Mouse (Mus musculus) ES-E14 (cell line): ENCODE data around the gene Tmem223.

ENCODE experiments used
- CHD2 ChIP-seq: IDR thresholded peaks from 2 replicates; pipeline ENCODE4 v1.6.1; 2014; ENCODE audit warnings: mild to moderate bottlenecking, low read depth, low read length, inconsistent platforms
- HCFC1 ChIP-seq: IDR thresholded peaks from 2 replicates; pipeline ENCODE4 v1.6.1; 2012; ENCODE audit warnings: low read length, inconsistent platforms, borderline replicate concordance; ENCODE audit not compliant: insufficient read depth
- MAFK ChIP-seq: IDR thresholded peaks from 2 replicates; pipeline ENCODE4 v1.6.1; 2014; ENCODE audit warnings: mild to moderate bottlenecking, low read depth, low read length, inconsistent platforms; ENCODE audit not compliant: insufficient read depth
- ZC3H11A ChIP-seq: IDR thresholded peaks from 2 replicates; pipeline ENCODE4 v1.6.1; 2012; ENCODE audit warnings: low read depth, mild to moderate bottlenecking, inconsistent platforms, low read length, borderline replicate concordance
- ZNF384 ChIP-seq: IDR thresholded peaks from 2 replicates; pipeline ENCODE4 v1.6.1; 2012; ENCODE audit warnings: low read depth, low read length, inconsistent platforms

DNA sequence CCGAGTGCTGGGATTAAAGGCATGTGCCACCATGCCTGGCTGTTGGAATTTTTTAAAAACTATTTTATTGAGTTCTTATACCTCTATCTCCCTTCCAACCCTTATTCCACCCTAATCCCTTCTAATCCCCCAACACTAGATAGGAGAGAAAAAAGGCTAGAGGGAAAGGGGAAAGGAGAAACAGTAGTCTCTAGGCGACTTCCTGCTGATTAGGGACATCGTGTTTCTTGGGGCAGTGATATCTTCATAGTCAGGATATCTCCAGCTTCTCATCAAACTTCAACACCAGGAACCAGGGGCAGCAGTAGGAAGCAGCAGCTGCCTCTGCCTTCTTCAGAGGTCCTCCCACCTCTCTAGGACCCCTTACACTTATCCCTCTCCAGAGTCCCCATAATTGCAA lies 36.5 kb upstream of the Tmem223 start:
- TF ChIP-seq CHD2, result no peak
- no peak for TF ChIP-seq ZNF384
- TF ChIP-seq MAFK, result no peak
- no peak for TF ChIP-seq HCFC1
- no peak for TF ChIP-seq ZC3H11A
